Mouse (Mus musculus) liver, embryonic 16.5 days (tissue): ENCODE measurements at regions not wholly inside any gene's neighbourhood (a gene's known extent, or its start where the extent isn't known, plus 50 kb on each side); places are given as distances from the start of the nearest gene placed in this dataset.

Source experiments
- ATAC-seq: fragments of 200-750 bp; cut with Nextera tagmentation; 2 replicates; pipeline ENCODE4 v1.8.0; 2017; ENCODE audit warnings: low read depth, mild to moderate bottlenecking, moderate number of reproducible peaks, moderate library complexity
- H3K27ac ChIP-seq: fragments of 300-500 bp; sonication (generic); 2 replicates; pipeline ENCODE4 v1.5.1; 2014; ENCODE audit warnings: mild to moderate bottlenecking, low read length
- H3K27me3 ChIP-seq: fragments of 300-500 bp; sonication (generic); 2 replicates; pipeline ENCODE4 v1.6.1; 2014; ENCODE audit warnings: low read depth, low read length, mixed read lengths; ENCODE audit not compliant: control insufficient read depth, insufficient read depth
- H3K36me3 ChIP-seq: fragments of 300-500 bp; sonication (generic); 2 replicates; pipeline ENCODE4 v1.6.1; 2014; ENCODE audit warnings: mild to moderate bottlenecking; ENCODE audit not compliant: control insufficient read depth, insufficient read depth
- H3K4me1 ChIP-seq: fragments of 300-500 bp; sonication (generic); 2 replicates; pipeline ENCODE4 v1.6.1; 2014; ENCODE audit warnings: low read depth, low read length, mixed read lengths; ENCODE audit not compliant: control insufficient read depth
- H3K4me2 ChIP-seq: fragments of 300-500 bp; sonication (generic); 2 replicates; pipeline ENCODE4 v1.6.1; 2014; ENCODE audit warnings: low read depth, low read length, mixed read lengths
- H3K4me3 ChIP-seq: fragments of 300-500 bp; sonication (generic); 2 replicates; pipeline ENCODE4 v1.5.1; 2014; ENCODE audit warnings: low read depth, mild to moderate bottlenecking, low read length
- H3K9ac ChIP-seq: fragments of 300-500 bp; sonication (generic); 2 replicates; pipeline ENCODE4 v1.6.1; 2014; ENCODE audit warnings: low read depth, low read length
- H3K9me3 ChIP-seq: fragments of 300-500 bp; sonication (generic); replicated peaks from 2 replicates; pipeline ENCODE4 v1.6.1; 2016; ENCODE audit warnings: low read length; ENCODE audit not compliant: control insufficient read depth
- WGBS: fragments of 180-500 bp; shearing (Covaris S2); extraction: QIAGEN DNeasy Blood & Tissue Kit; methylation state at CpG from one replicate; pipeline ENCODE4 v1.1.7; 2014; ENCODE audit not compliant: insufficient replicate concordance; 5-methylcytosine and 5-hydroxymethylcytosine counted together

GRCm38 (mm10) chr3:50830926-50831325 is 387.5 kb upstream of the Slc7a11 start:
- no peak overlapping the region for H3K4me3 ChIP-seq
- no peaks in the 10 kb centered on the region for H3K27me3 ChIP-seq
- no peak overlapping the region for H3K4me2 ChIP-seq
- no peaks in the 10 kb centered on the region for H3K4me1 ChIP-seq
- 75% methylated on average over 9 of the region's 9 CpGs for WGBS
- H3K36me3 ChIP-seq: no peaks in the 10 kb centered on the region
- H3K9ac ChIP-seq: no peak overlapping the region
- H3K27ac ChIP-seq: no peak overlapping the region
- H3K9me3 ChIP-seq: no peaks in the 10 kb centered on the region
- no peak for ATAC-seq

DNA sequence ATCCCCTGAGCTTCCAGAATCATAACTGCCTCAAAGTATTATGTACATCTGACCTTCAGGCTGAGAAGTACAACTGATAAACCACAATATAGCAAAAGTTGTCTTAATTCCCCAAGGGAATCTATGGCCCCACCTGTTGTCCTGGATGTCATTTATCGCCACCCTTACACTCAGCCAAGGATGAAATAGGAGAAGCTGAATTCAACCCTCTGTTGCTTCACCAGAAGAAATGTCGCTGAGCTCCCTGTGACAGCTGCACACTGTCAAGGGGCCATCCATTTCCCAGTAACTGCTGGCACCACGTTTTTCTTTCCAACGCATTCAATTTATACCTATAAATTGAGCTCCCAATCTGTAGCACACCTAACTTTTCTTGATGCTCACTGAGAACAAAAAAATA is 382.0 kb upstream of the Noct start:
- Histone ChIP-seq H3K36me3 (no peaks in the 10 kb centered on the region), H3K4me2 (no peak overlapping the region), H3K9me3 (no peaks in the 10 kb centered on the region), H3K27me3 (no peaks in the 10 kb centered on the region), H3K4me3 (no peak overlapping the region), H3K27ac (no peak overlapping the region), H3K9ac (no peak overlapping the region), H3K4me1 (no peaks in the 10 kb centered on the region)
- WGBS: 50% methylated on average over 4 of the region's 4 CpGs
- ATAC-seq: no peak

- no peaks in the 10 kb centered on the region for H3K36me3 ChIP-seq
- H3K4me3 ChIP-seq: no peak overlapping the region
- no peaks in the 10 kb centered on the region for H3K27me3 ChIP-seq
- no peak overlapping the region for H3K4me2 ChIP-seq
- H3K9me3 ChIP-seq: no peaks in the 10 kb centered on the region
- ATAC-seq: no peak
- no peak overlapping the region for H3K9ac ChIP-seq
- H3K4me1 ChIP-seq: no peaks in the 10 kb centered on the region
- 69% methylated on average over 8 of the region's 8 CpGs for WGBS
- no peak overlapping the region for H3K27ac ChIP-seq
Measured at GRCm38 (mm10) chr3:50844835-50845301, 379.4 kb upstream of the Noct start.

DNA sequence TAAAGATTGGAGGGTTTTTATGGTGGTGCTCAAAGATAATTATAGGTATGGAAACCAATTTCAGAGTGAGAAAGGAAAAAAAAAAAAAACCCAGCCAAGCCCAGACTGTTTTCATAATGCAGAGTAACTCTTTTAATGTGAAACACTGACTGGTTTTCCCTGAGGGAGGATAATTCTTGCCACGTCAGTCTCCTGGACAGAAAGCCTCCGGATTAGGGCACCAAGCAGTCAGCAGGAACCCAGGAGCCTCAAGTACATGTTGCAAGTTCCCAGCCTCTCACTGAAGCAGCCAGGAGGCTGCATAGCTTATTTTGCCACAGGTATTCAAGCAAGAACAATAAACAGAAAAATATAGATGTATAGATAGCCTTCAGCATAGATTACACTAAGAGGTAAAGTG is 378.9 kb upstream of the Noct start:
- no peaks in the 10 kb centered on the region for H3K36me3 ChIP-seq
- H3K9me3 ChIP-seq: no peaks in the 10 kb centered on the region
- no peaks in the 10 kb centered on the region for H3K27me3 ChIP-seq
- WGBS: 45% methylated on average over 2 of the region's 2 CpGs
- no peaks in the 10 kb centered on the region for H3K4me1 ChIP-seq
- H3K27ac ChIP-seq: no peak overlapping the region
- no peak for ATAC-seq
- no peak overlapping the region for H3K4me2 ChIP-seq
- H3K4me3 ChIP-seq: no peak overlapping the region
- no peak overlapping the region for H3K9ac ChIP-seq

GRCm38 (mm10) chr3:50848528-50848927 is 375.7 kb upstream of the Noct start:
- no peaks in the 10 kb centered on the region for H3K9me3 ChIP-seq
- no peak overlapping the region for H3K27ac ChIP-seq
- H3K4me2 ChIP-seq: no peak overlapping the region
- no peaks in the 10 kb centered on the region for H3K4me1 ChIP-seq
- H3K4me3 ChIP-seq: no peak overlapping the region
- H3K9ac ChIP-seq: no peak overlapping the region
- no peaks in the 10 kb centered on the region for H3K36me3 ChIP-seq
- no peak for ATAC-seq
- 75% methylated on average over 3 of the region's 3 CpGs for WGBS
- H3K27me3 ChIP-seq: no peaks in the 10 kb centered on the region

GRCm38 (mm10) chr3:50851083-50851637 is 373.1 kb upstream of the Noct start:
- Histone ChIP-seq H3K9ac (no peak overlapping the region), H3K4me2 (no peak overlapping the region), H3K4me3 (no peak overlapping the region), H3K27ac (no peak overlapping the region), H3K27me3 (no peaks in the 10 kb centered on the region), H3K36me3 (no peaks in the 10 kb centered on the region), H3K4me1 (no peaks in the 10 kb centered on the region), H3K9me3 (no peaks in the 10 kb centered on the region)
- no peak for ATAC-seq
- 58% methylated on average over 5 of the region's 5 CpGs for WGBS

DNA sequence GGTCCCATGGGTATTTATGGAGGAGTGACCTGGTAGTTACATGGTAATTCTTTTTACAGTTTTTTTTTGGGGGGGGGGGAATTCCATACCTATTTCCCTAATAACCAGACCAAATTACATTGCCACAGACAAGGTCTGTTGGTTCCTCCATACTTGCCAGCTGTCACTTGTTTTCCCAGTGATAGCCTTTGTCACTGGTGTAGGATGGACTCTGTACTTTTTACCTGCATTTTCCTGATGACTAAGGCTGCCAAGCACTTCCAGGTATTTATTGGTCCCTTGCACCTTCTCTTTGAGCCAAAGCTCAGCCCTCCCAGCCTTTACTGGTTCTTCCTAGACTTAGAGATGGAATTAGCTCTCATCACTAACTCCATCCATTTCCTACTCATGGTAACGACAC is 357.1 kb upstream of the Noct start:
- no peaks in the 10 kb centered on the region for H3K9me3 ChIP-seq
- H3K9ac ChIP-seq: no peak overlapping the region
- H3K4me1 ChIP-seq: no peaks in the 10 kb centered on the region
- no peaks in the 10 kb centered on the region for H3K36me3 ChIP-seq
- no peaks in the 10 kb centered on the region for H3K27me3 ChIP-seq
- H3K4me3 ChIP-seq: no peak overlapping the region
- 66% methylated on average over 1 of the region's 1 CpGs for WGBS
- ATAC-seq: no peak
- H3K27ac ChIP-seq: no peak overlapping the region
- H3K4me2 ChIP-seq: no peak overlapping the region

- WGBS: 73% methylated on average over 3 of the region's 3 CpGs
- Histone ChIP-seq H3K4me1 (no peaks in the 10 kb centered on the region), H3K9me3 (no peaks in the 10 kb centered on the region), H3K4me3 (no peak overlapping the region), H3K9ac (no peak overlapping the region), H3K4me2 (no peak overlapping the region), H3K27me3 (no peaks in the 10 kb centered on the region), H3K36me3 (no peaks in the 10 kb centered on the region), H3K27ac (no peak overlapping the region)
- no peak for ATAC-seq
Measured at GRCm38 (mm10) chr3:50869211-50869610, 355.0 kb upstream of the Noct start.

GRCm38 (mm10) chr3:50879050-50879449 is 345.2 kb upstream of the Noct start:
- Histone ChIP-seq H3K9ac (no peak overlapping the region), H3K4me3 (no peak overlapping the region), H3K4me2 (no peak overlapping the region), H3K36me3 (no peaks in the 10 kb centered on the region), H3K9me3 (no peaks in the 10 kb centered on the region), H3K27me3 (no peaks in the 10 kb centered on the region), H3K27ac (no peak overlapping the region), H3K4me1 (no peaks in the 10 kb centered on the region)
- WGBS: 52% methylated on average over 4 of the region's 4 CpGs
- ATAC-seq: no peak
